Mouse (Mus musculus): ENCODE results near the gene Tpcn1. TPM values are rescaled to one million over a fixed set of nuclear protein-coding genes. Genes with fewer than 3 reads are reported as not detected.

The Tpcn1 gene
- 10 to 100 TPM; 33.9 to 37.0 TPM for total RNA-seq (2021)
- long read RNA-seq, full-length matches to known transcripts = 3 of 8 reads
- long read RNA-seq, partial matches to known transcripts = 0 of 8 reads
- long read RNA-seq, other reads (novel, unspliced or antisense) = 5 of 8 reads

- peak; percentile 98 to 99 for DNase-seq (ENCODE audit: low spot score in 2 of 2)
Observed at GRCm38 (mm10) chr5:120588569-120589094, at the start of gene Tpcn1, which contains the start of gene Iqcd. Gene Tpcn1 (minus strand): TSS chr5:120588673. Gene Iqcd (plus strand): TSS chr5:120589016.

- DNase-seq (ENCODE audit: low spot score in 2 of 2) = no peak
Observed at GRCm38 (mm10) chr5:120635633-120636032, 47.2 kb upstream of the Tpcn1 start.

- no peak for DNase-seq (ENCODE audit: low spot score in 2 of 2)
Observed at GRCm38 (mm10) chr5:120634860-120635259, 46.4 kb upstream of the Tpcn1 start.

GRCm38 (mm10) chr5:120634131-120634530 lies 45.7 kb upstream of the Tpcn1 start, which contains the start of gene Cfap73:
Gene Cfap73 (minus strand): TSS chr5:120634235.
- no peak for DNase-seq (ENCODE audit: low spot score in 2 of 2)

- DNase-seq (ENCODE audit: low spot score in 2 of 2) = no peak
Observed at GRCm38 (mm10) chr5:120631892-120632291, 43.4 kb upstream of the Tpcn1 start.

- no peak for DNase-seq (ENCODE audit: low spot score in 2 of 2)
Observed at GRCm38 (mm10) chr5:120631128-120631527, 42.7 kb upstream of the Tpcn1 start.

- no peak for DNase-seq (ENCODE audit: low spot score in 2 of 2)
Observed at GRCm38 (mm10) chr5:120628624-120629023, 40.2 kb upstream of the Tpcn1 start.

GRCm38 (mm10) chr5:120627515-120628300 lies 39.2 kb upstream of the Tpcn1 start:
- DNase-seq (ENCODE audit: low spot score in 2 of 2) = no peak

DNA sequence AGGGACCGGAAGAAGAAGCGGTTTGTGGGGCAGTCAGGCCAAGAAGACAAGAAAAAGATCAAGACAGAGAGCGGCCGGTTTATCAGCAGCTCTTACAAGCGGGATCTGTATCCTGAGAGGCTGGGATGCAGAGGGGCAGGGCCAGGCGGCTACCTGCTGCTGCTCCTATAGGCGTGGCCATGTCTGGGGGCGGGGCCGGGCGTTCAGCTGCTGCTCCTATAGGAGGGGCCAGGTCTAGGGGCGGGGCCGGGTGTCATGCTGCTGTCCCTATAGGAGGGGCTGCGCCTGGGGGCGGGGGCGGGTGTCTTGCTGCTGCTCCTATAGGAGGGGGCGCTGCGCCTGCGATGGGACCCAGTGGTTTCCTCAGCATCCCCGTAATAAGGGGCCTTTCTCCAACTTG lies 37.9 kb upstream of the Tpcn1 start:
- no peak for DNase-seq (ENCODE audit: low spot score in 2 of 2)

GRCm38 (mm10) chr5:120624427-120624826 lies 36.0 kb upstream of the Tpcn1 start:
- no peak for DNase-seq (ENCODE audit: low spot score in 2 of 2)

DNA sequence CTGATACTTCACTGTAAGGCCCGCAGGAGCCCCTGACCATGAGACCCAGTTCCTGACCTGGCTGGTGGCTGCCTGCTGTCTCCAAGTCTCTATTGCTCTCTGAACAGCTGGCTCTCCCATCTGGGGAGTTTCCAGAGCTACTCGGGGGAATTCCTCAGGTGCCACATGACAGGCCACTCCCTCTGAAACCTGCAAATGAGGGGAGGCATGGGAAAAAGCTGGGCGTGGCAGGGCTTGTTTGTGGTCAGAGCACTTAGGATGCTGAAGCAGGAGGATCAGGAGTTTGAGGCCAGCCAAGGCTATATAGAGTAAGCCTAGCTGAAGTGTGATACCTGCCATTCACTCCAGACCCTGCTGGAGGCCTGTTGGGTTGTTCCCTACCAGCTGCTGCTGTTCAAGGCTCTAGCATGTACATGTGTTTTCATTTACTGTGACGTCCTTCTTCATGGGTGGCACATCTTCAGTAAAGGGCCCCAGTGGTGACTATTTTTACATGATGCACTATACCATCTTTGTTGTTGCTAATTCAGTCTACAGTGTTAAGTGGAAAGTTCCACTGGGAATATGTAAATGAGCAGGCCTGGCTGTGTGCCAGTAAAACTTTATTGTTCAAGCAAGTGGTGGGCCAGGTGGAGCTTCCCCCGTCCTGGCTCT lies 33.9 kb upstream of the Tpcn1 start:
- DNase-seq (ENCODE audit: low spot score in 2 of 2) = no peak

- DNase-seq (ENCODE audit: low spot score in 2 of 2) = peak in 1 of 2 experiments; percentile 64
Observed at GRCm38 (mm10) chr5:120621846-120622197, 33.3 kb upstream of the Tpcn1 start.

- peak in 1 of 2 experiments; percentile 33 for DNase-seq (ENCODE audit: low spot score in 2 of 2)
Observed at GRCm38 (mm10) chr5:120621078-120621765, 32.7 kb upstream of the Tpcn1 start.

- peak; percentile 84 to 93 for DNase-seq (ENCODE audit: low spot score in 2 of 2)
Observed at GRCm38 (mm10) chr5:120620375-120621077, 32.1 kb upstream of the Tpcn1 start.

DNA sequence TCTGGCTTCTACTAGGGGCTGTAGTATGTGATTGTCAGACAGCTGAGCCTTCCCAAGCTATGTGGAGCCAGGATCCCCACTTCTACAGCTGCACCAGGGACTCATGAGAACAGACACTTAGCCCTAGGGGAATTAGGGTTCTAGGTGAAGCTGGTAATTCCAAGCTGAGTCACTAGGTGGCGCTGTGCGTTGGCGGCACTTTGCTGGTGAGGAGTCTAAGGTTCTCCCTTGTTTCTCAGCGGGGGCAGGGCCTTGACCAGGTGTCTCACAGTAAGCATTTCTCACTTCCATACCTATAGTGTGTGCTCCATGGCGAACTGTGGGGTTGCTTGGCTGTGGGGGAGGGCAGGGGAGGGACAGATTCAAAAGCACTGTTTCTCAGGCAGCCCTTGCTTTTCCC lies 30.7 kb upstream of the Tpcn1 start:
- peak in 1 of 2 experiments; percentile 76 for DNase-seq (ENCODE audit: low spot score in 2 of 2)

DNA sequence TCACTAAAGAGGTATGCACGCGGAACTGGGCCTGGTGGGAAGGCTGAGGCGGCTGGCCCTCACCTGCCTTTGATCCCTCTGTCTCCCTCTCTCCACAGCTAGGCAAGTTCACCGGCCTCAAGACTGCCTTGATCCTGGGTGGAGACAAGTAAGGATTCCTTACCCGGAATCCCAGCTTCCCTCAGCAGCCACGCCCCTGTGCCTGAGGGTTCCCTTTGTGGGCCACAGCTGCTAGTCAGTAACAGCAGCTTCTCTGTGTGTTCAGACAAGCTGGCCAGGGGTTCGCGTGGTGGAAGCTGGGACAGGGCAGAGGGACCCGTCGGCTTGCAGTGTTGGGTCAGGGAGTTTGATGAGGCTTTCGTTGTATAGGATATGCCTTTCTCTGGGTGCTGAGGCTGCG lies 30.3 kb upstream of the Tpcn1 start:
- no peak for DNase-seq (ENCODE audit: low spot score in 2 of 2)

GRCm38 (mm10) chr5:120615903-120616302 lies 27.4 kb upstream of the Tpcn1 start:
- DNase-seq (ENCODE audit: low spot score in 2 of 2) = no peak

DNA sequence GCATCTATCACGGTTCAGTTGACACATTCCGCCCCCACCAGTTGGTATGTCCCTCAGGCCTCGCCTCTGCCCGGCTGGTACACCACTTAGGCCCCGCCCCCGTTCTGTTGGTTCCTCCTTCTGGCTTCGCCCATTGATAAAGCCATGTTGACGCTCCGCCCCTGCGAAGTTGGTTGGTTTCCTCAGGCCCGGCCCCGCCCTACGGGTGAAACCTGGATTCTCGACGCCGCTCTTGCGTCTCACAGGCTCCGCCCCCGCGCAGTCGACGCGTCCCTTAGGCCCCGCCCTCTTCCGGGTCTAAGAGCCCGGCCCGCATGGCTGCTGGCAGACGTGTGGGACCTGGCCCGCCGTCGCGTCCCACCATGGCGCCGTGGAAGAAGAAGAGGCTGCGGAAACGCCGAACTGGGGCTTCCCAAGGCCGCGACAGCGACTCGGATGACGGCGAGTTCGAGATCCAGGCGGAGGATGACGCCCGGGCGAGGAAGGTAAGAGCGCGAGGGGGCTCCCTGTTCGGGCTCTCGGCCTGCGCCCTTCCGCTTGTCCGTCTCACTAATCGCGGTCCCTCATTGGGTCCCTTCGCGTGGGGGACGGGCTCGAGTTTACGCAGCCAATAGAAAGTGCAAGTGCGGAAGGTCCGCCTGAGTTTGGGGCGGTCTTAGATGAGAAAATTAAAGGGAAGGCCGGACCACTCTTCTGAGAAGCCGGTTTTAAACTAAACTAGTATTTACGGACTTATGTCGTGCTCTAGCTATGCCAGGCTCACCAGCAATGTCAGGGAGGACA lies 24.5 kb upstream of the Tpcn1 start:
- peak; percentile 100 for DNase-seq (ENCODE audit: low spot score in 2 of 2)

DNA sequence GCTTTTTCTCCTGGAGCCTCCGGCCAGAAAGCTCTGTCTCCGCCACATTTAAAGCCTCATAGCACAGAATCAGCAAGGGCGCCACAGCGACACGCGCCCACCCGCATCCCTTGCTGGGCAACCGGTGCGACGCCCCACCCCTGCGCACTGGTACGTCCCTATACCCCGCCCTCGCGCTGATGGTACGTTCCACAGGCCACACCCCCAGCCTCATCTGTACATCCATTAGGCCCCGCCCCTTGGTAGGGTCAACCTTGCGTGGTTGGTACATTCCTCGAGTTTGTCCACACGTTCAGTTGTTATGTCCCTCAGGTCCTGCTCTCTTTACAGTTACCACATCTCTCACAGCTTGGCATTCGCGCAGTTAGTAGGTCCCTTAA lies 24.0 kb upstream of the Tpcn1 start, which contains the start of the genes Rita1 and Ddx54:
Rita1 (minus strand) TSS at position 148 of the 380 bp plus-strand sequence.
Ddx54 (plus strand) TSS at position 298 of the 380 bp plus-strand sequence.
- peak; percentile 98 to 100 for DNase-seq (ENCODE audit: low spot score in 2 of 2)

DNA sequence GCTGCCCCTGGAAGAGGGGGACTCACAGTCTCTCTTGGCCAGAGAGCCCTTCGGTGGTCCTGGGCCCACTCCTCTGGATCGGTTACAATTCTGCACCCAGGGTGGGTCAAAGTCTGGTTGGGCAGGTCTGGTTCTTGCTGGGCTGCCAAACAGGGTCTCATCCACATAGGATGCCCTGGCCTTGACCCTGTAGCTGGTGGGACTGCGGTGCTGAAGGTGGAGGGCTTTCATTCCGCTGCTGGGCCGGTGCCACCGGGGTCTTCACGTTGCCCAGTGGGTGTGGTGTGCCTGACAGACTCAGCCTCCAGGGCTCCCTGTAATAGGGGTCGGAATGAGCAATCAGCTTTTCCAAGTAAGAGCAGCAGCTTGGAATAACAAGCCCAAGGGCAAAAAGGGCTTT lies 22.9 kb upstream of the Tpcn1 start:
- DNase-seq (ENCODE audit: low spot score in 2 of 2) = no peak
